In genomic region chr12:12287787-12288132, GRCm38 (mm10) we compare ENCODE assay signal across 9 mouse cellular contexts. TPM values are rescaled to one million over a fixed set of nuclear protein-coding genes. Genes with fewer than 3 reads are reported as not detected.
A peak's percentile ranks its signal among the peaks of the same experiment; 100 is the strongest.
DNase-seq lines count a peak whose midpoint lies in the region; ATAC-seq and TF ChIP-seq lines count a peak whose summit lies in the region.
"Had no signal": no experiment of that assay in that cellular context is flagged by ENCODE, and none has a peak within 500 bp of the region (broad histone marks: within the 10 kb centered on the region; RNA-seq: fewer than 3 reads in every experiment).

No protein-coding gene starts in this region.

- DNase-seq in heart, postnatal 25 days (ENCODE audit: low spot score): no peak
- no peak for DNase-seq in neural tube, embryonic 11.5 days (ENCODE audit: low spot score)
- DNase-seq in neural tube, embryonic 10.5 days (ENCODE audit: extremely low spot score, low spot score): no peak
- no peak for DNase-seq in stomach, postnatal 0 days (ENCODE audit: low spot score)
- no peak for DNase-seq in spleen, postnatal 14 days (ENCODE audit: low spot score in 2 of 2)
- DNase-seq in gastrocnemius, postnatal 4 days (ENCODE audit: low spot score in 2 of 2): no peak
- DNase-seq: embryo, embryonic 11 days had no signal

- no peak for TF ChIP-seq CTCF in stomach, postnatal 0 days (IDR thresholded peaks at IDR 0.05; ENCODE audit: low read depth)

- H3K4me1 ChIP-seq in heart, embryonic 11.5 days (ENCODE audit: control insufficient read depth, insufficient read depth, low read length): peaks cover 28% of the 10 kb centered on the region
- H3K4me1 ChIP-seq in neural tube, embryonic 11.5 days (ENCODE audit: control insufficient read depth, insufficient read depth, low read length): peaks cover 13% of the 10 kb centered on the region; the same call in 1 of the 2 replicates
- no peaks in the 10 kb centered on the region for H3K4me1 ChIP-seq in stomach, postnatal 0 days (replicated peaks; ENCODE audit: control insufficient read depth, insufficient read depth)

- WGBS in heart, embryonic 11.5 days (ENCODE audit: insufficient replicate concordance): 71% methylated on average over 6 of the region's 6 CpGs
- 51% methylated on average over 6 of the region's 6 CpGs for WGBS in neural tube, embryonic 11.5 days
- WGBS in stomach, postnatal 0 days: 54% methylated on average over 6 of the region's 6 CpGs

- intact Hi-C loops in heart, postnatal 25 days (cut with DNase I): no loop called here

- no peaks in the 10 kb centered on the region for H3K27me3 ChIP-seq in heart, embryonic 11.5 days (ENCODE audit: control insufficient read depth, insufficient read depth, low read length)
- no peaks in the 10 kb centered on the region for H3K27me3 ChIP-seq in neural tube, embryonic 11.5 days (ENCODE audit: control insufficient read depth, insufficient read depth, low read length)
- no peaks in the 10 kb centered on the region for H3K27me3 ChIP-seq in stomach, postnatal 0 days (ENCODE audit: control insufficient read depth, insufficient read depth, low read length)

- peak overlapping the region; percentile 46; the same call in 1 of the 2 replicates for H3K27ac ChIP-seq in heart, embryonic 11.5 days (ENCODE audit: low read depth, low read length)
- H3K27ac ChIP-seq in neural tube, embryonic 11.5 days (ENCODE audit: low read depth, low read length): peak overlapping the region; percentile 60
- peak overlapping the region; percentile 67 for H3K27ac ChIP-seq in stomach, postnatal 0 days (replicated peaks)

- H3K9me3 ChIP-seq in heart, embryonic 11.5 days (replicated peaks; ENCODE audit: control insufficient read depth, low read length): no peaks in the 10 kb centered on the region
- no peaks in the 10 kb centered on the region for H3K9me3 ChIP-seq in neural tube, embryonic 11.5 days (ENCODE audit: control insufficient read depth, low read length)
- no peaks in the 10 kb centered on the region for H3K9me3 ChIP-seq in stomach, postnatal 0 days (ENCODE audit: control insufficient read depth, low read length)

- H3K36me3 ChIP-seq in heart, embryonic 11.5 days (ENCODE audit: control insufficient read depth, insufficient read depth, low read length): no peaks in the 10 kb centered on the region
- no peaks in the 10 kb centered on the region for H3K36me3 ChIP-seq in neural tube, embryonic 11.5 days (ENCODE audit: control insufficient read depth, insufficient read depth, low read length)
- no peaks in the 10 kb centered on the region for H3K36me3 ChIP-seq in stomach, postnatal 0 days (ENCODE audit: control insufficient read depth, insufficient read depth, low read length)

- peak overlapping the region; percentile 51 for H3K4me2 ChIP-seq in heart, embryonic 11.5 days
- no peak overlapping the region for H3K4me2 ChIP-seq in neural tube, embryonic 11.5 days (ENCODE audit: low read depth)
- H3K4me2 ChIP-seq in stomach, postnatal 0 days (replicated peaks; ENCODE audit: low read depth): peak overlapping the region; percentile 9

- no peak for TF ChIP-seq EP300 in stomach, postnatal 0 days (optimal IDR thresholded peaks at IDR 0.05)

- no peak for ATAC-seq in heart, embryonic 11.5 days (replicated peaks; ENCODE audit: insufficient number of reproducible peaks, low FRiP score, low TSS enrichment)
- ATAC-seq in neural tube, embryonic 11.5 days (ENCODE audit: insufficient read depth, low FRiP score, low TSS enrichment): no peak
- peak; percentile 16 for ATAC-seq in megakaryocyte progenitor cell, adult 5-6 weeks (replicated peaks; ENCODE audit: poor library complexity)
- ATAC-seq in stomach, postnatal 0 days (ENCODE audit: low FRiP score, low TSS enrichment): no peak

- H3K9ac ChIP-seq in heart, embryonic 11.5 days (ENCODE audit: low read depth, low read length): peak overlapping the region; percentile 62
- H3K9ac ChIP-seq in neural tube, embryonic 11.5 days (ENCODE audit: low read length): no peak overlapping the region
- peak overlapping the region; percentile 35; the same call in 1 of the 2 replicates for H3K9ac ChIP-seq in stomach, postnatal 0 days (ENCODE audit: low read length)

- no peak overlapping the region for H3K4me3 ChIP-seq in heart, embryonic 11.5 days (ENCODE audit: low read depth, low read length)
- no peak overlapping the region for H3K4me3 ChIP-seq in neural tube, embryonic 11.5 days (ENCODE audit: low read depth, low read length)
- peak overlapping the region; percentile 4; the same call in 1 of the 2 replicates for H3K4me3 ChIP-seq in stomach, postnatal 0 days (ENCODE audit: low read depth, low read length)

RNA-seq across cellular contexts. Expression of gene Fam49a, which starts 25.8 kb away (rescaled TPM):
- polyA plus RNA-seq in heart, embryonic 11.5 days (2014; fragmentation: Nextera tagmentation; extraction: Ambion mirVana): 48.9 and 63.7 TPM in 2 replicates
- 1 to 10 TPM; 9.5 to 10.0 TPM for total RNA-seq in heart, postnatal 25 days (2021)
- polyA plus RNA-seq in neural tube, embryonic 11.5 days (2014; fragmentation: Nextera tagmentation; extraction: Ambion mirVana): 34.4 and 35.7 TPM in 2 replicates
- total RNA-seq in megakaryocyte progenitor cell, adult 5-6 weeks (2015): 10.7 and 11.8 TPM in 2 replicates
- 7.2 and 7.5 TPM in 2 replicates for total RNA-seq in megakaryocyte progenitor cell, adult 5-6 weeks (2017)
- polyA plus RNA-seq in stomach, postnatal 0 days (2015; fragmentation: Nextera tagmentation; extraction: Ambion mirVana): 4.9 and 5.3 TPM in 2 replicates
- 10 to 100 TPM; 12.8 to 15.9 TPM for total RNA-seq in gastrocnemius, postnatal 4 days (2021)
